Mouse (Mus musculus) hematopoietic multipotent progenitor cell, adult 10-12 weeks (in vitro differentiated cells): ENCODE data around the gene Gm11567. TPM values are rescaled to one million over a fixed set of nuclear protein-coding genes. Genes with fewer than 3 reads are reported as not detected.

Experiments used
- polyA plus RNA-seq: library from polyadenylated mRNA; stranded (reverse); fragments of >175 nt; gene quantifications from 2 replicates; pipeline ENCODE4 v1.2.3, GENCODE M21; 2012; ENCODE audit warnings: low replicate concordance

Gene Gm11567
- not detected in 2 replicates for polyA plus RNA-seq

GRCm38 (mm10) chr11:99878887-99879286 is at the start of gene Gm11567:
Gene Gm11567, plus strand, starts transcription at chr11:99879187.

GRCm38 (mm10) chr11:99837966-99838365 is 41.0 kb upstream of the Gm11567 start, which contains the start of gene 2300003K06Rik:
Gene 2300003K06Rik, minus strand, starts transcription at chr11:99838066.

GRCm38 (mm10) chr11:99851508-99851907 is 27.5 kb upstream of the Gm11567 start, which contains the start of gene Krtap4-16:
Gene Krtap4-16, minus strand, starts transcription at chr11:99851608.

GRCm38 (mm10) chr11:99857617-99858016 is 21.4 kb upstream of the Gm11567 start, which contains the start of gene Gm11568:
Gene Gm11568, plus strand, starts transcription at chr11:99857917.

GRCm38 (mm10) chr11:99864176-99864575 is 14.8 kb upstream of the Gm11567 start, which contains the start of gene Gm11559:
Gene Gm11559, plus strand, starts transcription at chr11:99864476.

GRCm38 (mm10) chr11:99873089-99873488 is 5.9 kb upstream of the Gm11567 start, which contains the start of gene Krtap9-1:
Gene Krtap9-1, plus strand, starts transcription at chr11:99873389.

GRCm38 (mm10) chr11:99907620-99908019 is 28.6 kb downstream of the Gm11567 start, which contains the start of gene Krtap31-1:
Gene Krtap31-1, plus strand, starts transcription at chr11:99907920.

GRCm38 (mm10) chr11:99914451-99914850 is 35.5 kb downstream of the Gm11567 start, which contains the start of gene Gm11565:
Gene Gm11565, plus strand, starts transcription at chr11:99914751.

Other genes starting within 250 kb of the Gm11567 start
- not detected in 2 replicates for gene Krtap4-2, start 244.1 kb upstream of the Gm11567 start, polyA plus RNA-seq
- not detected in 2 replicates for gene Krtap4-7, start 235.1 kb upstream of the Gm11567 start, polyA plus RNA-seq
- not detected in 2 replicates for gene Gm11555, start 229.0 kb upstream of the Gm11567 start, polyA plus RNA-seq
- not detected in 2 replicates for gene Gm11563, start 220.2 kb upstream of the Gm11567 start, polyA plus RNA-seq
- gene Krtap4-6, start 213.2 kb upstream of the Gm11567 start, polyA plus RNA-seq: not detected in 2 replicates
- gene Gm14190, start 188.4 kb upstream of the Gm11567 start, polyA plus RNA-seq: not detected in 2 replicates
- gene Gm14180, start 144.9 kb upstream of the Gm11567 start, polyA plus RNA-seq: not detected in 2 replicates
- gene Gm11595, start 106.3 kb upstream of the Gm11567 start, polyA plus RNA-seq: not detected in 2 replicates
- not detected in 2 replicates for gene Krtap4-8, start 98.5 kb upstream of the Gm11567 start, polyA plus RNA-seq
- gene Krtap4-9, start 94.0 kb upstream of the Gm11567 start, polyA plus RNA-seq: not detected in 2 replicates
- gene Gm11596, start 85.7 kb upstream of the Gm11567 start, polyA plus RNA-seq: not detected in 2 replicates
- gene Gm11569, start 80.3 kb upstream of the Gm11567 start, polyA plus RNA-seq: not detected in 2 replicates
- gene Gm11554, start 74.7 kb upstream of the Gm11567 start, polyA plus RNA-seq: not detected in 2 replicates
- gene Krtap4-13, start 69.3 kb upstream of the Gm11567 start, polyA plus RNA-seq: not detected in 2 replicates
- gene Gm11564, start 63.5 kb upstream of the Gm11567 start, polyA plus RNA-seq: not detected in 2 replicates
- not detected in 2 replicates for gene 2300003K06Rik, start 41.1 kb upstream of the Gm11567 start, polyA plus RNA-seq
- gene Krtap4-16, start 27.6 kb upstream of the Gm11567 start, polyA plus RNA-seq: not detected in 2 replicates
- not detected in 2 replicates for gene Gm11568, start 21.3 kb upstream of the Gm11567 start, polyA plus RNA-seq
- gene Gm11559, start 14.7 kb upstream of the Gm11567 start, polyA plus RNA-seq: not detected in 2 replicates
- not detected in 2 replicates for gene Krtap9-1, start 5.8 kb upstream of the Gm11567 start, polyA plus RNA-seq
- gene Krtap31-1, start 28.7 kb downstream of the Gm11567 start, polyA plus RNA-seq: not detected in 2 replicates
- gene Gm11565, start 35.6 kb downstream of the Gm11567 start, polyA plus RNA-seq: not detected in 2 replicates
- not detected in 2 replicates for gene Krtap31-2, start 57.1 kb downstream of the Gm11567 start, polyA plus RNA-seq
- gene Krtap9-5, start 69.3 kb downstream of the Gm11567 start, polyA plus RNA-seq: not detected in 2 replicates
- not detected in 2 replicates for gene Krtap29-1, start 99.9 kb downstream of the Gm11567 start, polyA plus RNA-seq
- not detected in 2 replicates for gene Krtap16-1, start 107.4 kb downstream of the Gm11567 start, polyA plus RNA-seq
- not detected in 2 replicates for gene Krtap17-1, start 114.8 kb downstream of the Gm11567 start, polyA plus RNA-seq
- not detected in 2 replicates for gene Krt33a, start 137.0 kb downstream of the Gm11567 start, polyA plus RNA-seq
- not detected in 2 replicates for gene Krt33b, start 150.7 kb downstream of the Gm11567 start, polyA plus RNA-seq
- not detected in 2 replicates for gene Krt34, start 162.4 kb downstream of the Gm11567 start, polyA plus RNA-seq
- not detected in 2 replicates for gene Krt31, start 171.4 kb downstream of the Gm11567 start, polyA plus RNA-seq
- not detected in 2 replicates for gene Krt32, start 209.0 kb downstream of the Gm11567 start, polyA plus RNA-seq
- 0.13 TPM in 1 of 2 replicates, not detected in the other for gene Krt35, start 217.1 kb downstream of the Gm11567 start, polyA plus RNA-seq
- not detected in 2 replicates for gene Krt36, start 226.4 kb downstream of the Gm11567 start, polyA plus RNA-seq
- gene Krt13, start 242.4 kb downstream of the Gm11567 start, polyA plus RNA-seq: 0.33 TPM in 1 of 2 replicates, not detected in the other